Mouse (Mus musculus) forebrain, postnatal 0 days (tissue): ENCODE results near the gene Pxdn. TPM values are rescaled to one million over a fixed set of nuclear protein-coding genes. Genes with fewer than 3 reads are reported as not detected.

ENCODE experiments used
- ATAC-seq: fragments of 200-750 bp; cut with Nextera tagmentation; 2 replicates; pipeline ENCODE4 v1.8.0; 2017; ENCODE audit warnings: mild to moderate bottlenecking, moderate library complexity
- DNase-seq: peaks from one replicate; pipeline ENCODE4 v3.0.0-alpha.2; 2015
- H3K27ac ChIP-seq: fragments of 300-500 bp; sonication (generic); 2 replicates; pipeline ENCODE4 v1.5.1; 2014; ENCODE audit warnings: low read depth, mild to moderate bottlenecking, antibody characterized with exemption, low read length, moderate library complexity, mixed read lengths
- H3K27me3 ChIP-seq: fragments of 300-500 bp; sonication (generic); 2 replicates; pipeline ENCODE4 v1.6.1; 2014; ENCODE audit warnings: mild to moderate bottlenecking, low read length, mixed read lengths; ENCODE audit not compliant: insufficient read depth
- H3K36me3 ChIP-seq: fragments of 300-500 bp; sonication (generic); 2 replicates; pipeline ENCODE4 v1.6.1; 2014; ENCODE audit warnings: mild to moderate bottlenecking, moderate library complexity; ENCODE audit not compliant: insufficient read depth
- H3K4me1 ChIP-seq: fragments of 300-500 bp; sonication (generic); 2 replicates; pipeline ENCODE4 v1.6.1; 2014; ENCODE audit warnings: antibody characterized with exemption; ENCODE audit not compliant: insufficient read depth
- H3K4me2 ChIP-seq: fragments of 300-500 bp; sonication (generic); 2 replicates; pipeline ENCODE4 v1.6.1; 2014; ENCODE audit warnings: low read depth, mild to moderate bottlenecking, moderate library complexity
- H3K4me3 ChIP-seq: fragments of 300-500 bp; sonication (generic); 2 replicates; pipeline ENCODE4 v1.5.1; 2014; ENCODE audit warnings: low read depth, low read length, mixed read lengths
- H3K9ac ChIP-seq: fragments of 300-500 bp; sonication (generic); 2 replicates; pipeline ENCODE4 v1.6.1; 2014; ENCODE audit warnings: mild to moderate bottlenecking
- H3K9me3 ChIP-seq: fragments of 300-500 bp; sonication (generic); 2 replicates; pipeline ENCODE4 v1.6.1; 2016; ENCODE audit warnings: low read length
- CTCF ChIP-seq: sonication (generic); IDR thresholded peaks from 2 replicates; pipeline ENCODE4 v1.5.1; 2016; ENCODE audit warnings: antibody characterized with exemption, control low read depth, low read depth
- WGBS: fragments of 180-500 bp; shearing (Covaris S2); extraction: QIAGEN DNeasy Blood & Tissue Kit; methylation state at CpG from one replicate; pipeline ENCODE4 v1.1.7; 2014; 5-methylcytosine and 5-hydroxymethylcytosine counted together
- polyA plus RNA-seq: library from polyadenylated mRNA; unstranded; fragments of >200 nt; fragmentation: Nextera tagmentation; extraction: Ambion mirVana; gene quantifications from 2 replicates; pipeline ENCODE4 v1.2.1, GENCODE M21; 2015
- total RNA-seq: library from RNA; depleted of rRNA; stranded (reverse); fragments of >200 nt; gene quantifications from 2 replicates; pipeline ENCODE4 v1.2.3, GENCODE M21; 2014; rRNA removed

Gene Pxdn
- total and polyA plus RNA-seq, 2 experiments from 2014 or later: 12.5 to 67.5 TPM

GRCm38 (mm10) chr12:30048848-30049247 lies 111.4 kb downstream of the Pxdn start:
- H3K4me1 ChIP-seq: no peaks in the 10 kb centered on the region
- no peaks in the 10 kb centered on the region for H3K27me3 ChIP-seq
- H3K4me2 ChIP-seq: no peak overlapping the region
- WGBS: 89% methylated on average over 6 of the region's 6 CpGs
- TF ChIP-seq CTCF: no peak
- no peak for ATAC-seq
- no peak overlapping the region for H3K27ac ChIP-seq
- no peak overlapping the region for H3K4me3 ChIP-seq
- DNase-seq: no peak
- no peaks in the 10 kb centered on the region for H3K36me3 ChIP-seq
- no peaks in the 10 kb centered on the region for H3K9me3 ChIP-seq
- H3K9ac ChIP-seq: no peak overlapping the region

GRCm38 (mm10) chr12:30049818-30050217 lies 112.4 kb downstream of the Pxdn start:
- WGBS: 77% methylated on average over 9 of the region's 9 CpGs
- ATAC-seq (0 out of 2 replicates have a peak, but pooled peaks have one; percentile 25), DNase-seq (no peak)
- Histone ChIP-seq H3K9ac (no peak overlapping the region), H3K9me3 (no peaks in the 10 kb centered on the region), H3K27me3 (no peaks in the 10 kb centered on the region), H3K4me3 (no peak overlapping the region), H3K4me2 (no peak overlapping the region), H3K36me3 (no peaks in the 10 kb centered on the region), H3K4me1 (no peaks in the 10 kb centered on the region), H3K27ac (no peak overlapping the region)
- no peak for TF ChIP-seq CTCF

GRCm38 (mm10) chr12:30050235-30050634 lies 112.8 kb downstream of the Pxdn start:
- peak; percentile 89 for TF ChIP-seq CTCF
- Histone ChIP-seq H3K4me3 (no peak overlapping the region), H3K27ac (no peak overlapping the region), H3K4me2 (no peak overlapping the region), H3K9ac (no peak overlapping the region), H3K4me1 (no peaks in the 10 kb centered on the region), H3K9me3 (no peaks in the 10 kb centered on the region), H3K27me3 (no peaks in the 10 kb centered on the region), H3K36me3 (no peaks in the 10 kb centered on the region)
- peak; percentile 69; the same call in 1 of the 2 replicates for ATAC-seq
- peak; percentile 84 for DNase-seq
- 18% methylated on average over 4 of the region's 4 CpGs for WGBS

GRCm38 (mm10) chr12:30054761-30055540 lies 117.5 kb downstream of the Pxdn start:
- no peak for ATAC-seq
- WGBS: 87% methylated on average over 11 of the region's 11 CpGs
- no peak for DNase-seq

GRCm38 (mm10) chr12:30058044-30058443 lies 120.6 kb downstream of the Pxdn start:
- Histone ChIP-seq H3K4me3 (no peak overlapping the region), H3K9ac (no peak overlapping the region), H3K27me3 (no peaks in the 10 kb centered on the region), H3K4me1 (no peaks in the 10 kb centered on the region), H3K4me2 (no peak overlapping the region), H3K9me3 (no peaks in the 10 kb centered on the region), H3K27ac (no peak overlapping the region), H3K36me3 (no peaks in the 10 kb centered on the region)
- 61% methylated on average over 6 of the region's 6 CpGs for WGBS
- no peak for ATAC-seq
- no peak for DNase-seq
- TF ChIP-seq CTCF: no peak

More at GRCm38 (mm10) chr12:30054761-30055540, 117.5 kb downstream of the Pxdn start:
- no peak for TF ChIP-seq CTCF
- no peaks in the 10 kb centered on the region for H3K36me3 ChIP-seq
- H3K4me1 ChIP-seq: no peaks in the 10 kb centered on the region
- no peak overlapping the region for H3K4me3 ChIP-seq
- no peak overlapping the region for H3K9ac ChIP-seq
- no peaks in the 10 kb centered on the region for H3K27me3 ChIP-seq
- H3K27ac ChIP-seq: no peak overlapping the region
- no peaks in the 10 kb centered on the region for H3K9me3 ChIP-seq
- H3K4me2 ChIP-seq: no peak overlapping the region

GRCm38 (mm10) chr12:30061503-30062117 lies 124.2 kb downstream of the Pxdn start:
- Histone ChIP-seq H3K4me2 (no peak overlapping the region), H3K27me3 (no peaks in the 10 kb centered on the region), H3K4me3 (no peak overlapping the region), H3K4me1 (no peaks in the 10 kb centered on the region), H3K36me3 (no peaks in the 10 kb centered on the region), H3K9ac (no peak overlapping the region), H3K9me3 (no peaks in the 10 kb centered on the region), H3K27ac (no peak overlapping the region)
- DNase-seq: no peak
- TF ChIP-seq CTCF: no peak
- ATAC-seq: no peak
- WGBS: 38% methylated on average over 1 of the region's 1 CpGs

GRCm38 (mm10) chr12:30062118-30062505 lies 124.7 kb downstream of the Pxdn start:
- Histone ChIP-seq H3K4me1 (no peaks in the 10 kb centered on the region), H3K9me3 (no peaks in the 10 kb centered on the region), H3K9ac (no peak overlapping the region), H3K27me3 (no peaks in the 10 kb centered on the region), H3K27ac (no peak overlapping the region), H3K36me3 (no peaks in the 10 kb centered on the region), H3K4me3 (no peak overlapping the region), H3K4me2 (no peak overlapping the region)
- ATAC-seq: no peak
- WGBS: 39% methylated on average over 6 of the region's 6 CpGs
- no peak for TF ChIP-seq CTCF
- no peak for DNase-seq

Other genes with a start within 250 kb of the Pxdn start
- not detected in 2 replicates for gene Tpo, start 195.0 kb downstream of the Pxdn start, total RNA-seq
- 0.21 and 0.25 TPM in 2 replicates for gene Tpo, start 195.0 kb downstream of the Pxdn start, polyA plus RNA-seq